Mouse (Mus musculus) cortical plate, adult 2 months (tissue): ENCODE results near the gene Foxp1. TPM values are rescaled to one million over a fixed set of nuclear protein-coding genes. Genes with fewer than 3 reads are reported as not detected.

Source experiments
- H3K27ac ChIP-seq: fragments of 200-500 bp; 2 replicates; pipeline ENCODE4 v1.5.1; 2012; ENCODE audit warnings: low read length, control low read depth, inconsistent platforms; ENCODE audit not compliant: insufficient read depth
- H3K4me1 ChIP-seq: fragments of 200-500 bp; 2 replicates; pipeline ENCODE4 v1.6.1; 2011; ENCODE audit warnings: low read length; ENCODE audit not compliant: control insufficient read depth, insufficient read depth
- H3K4me3 ChIP-seq: fragments of 200-500 bp; 2 replicates; pipeline ENCODE4 v1.5.1; 2011; ENCODE audit warnings: mild to moderate bottlenecking, low read length, control low read depth; ENCODE audit not compliant: insufficient read depth
- CTCF ChIP-seq: fragments of 200-500 bp; IDR thresholded peaks from 2 replicates; pipeline ENCODE4 v1.5.1; 2011; ENCODE audit warnings: mild to moderate bottlenecking, control low read depth, low read length; ENCODE audit not compliant: insufficient read depth; ENCODE audit errors: extremely low read depth
- POLR2A ChIP-seq: fragments of 200-500 bp; IDR thresholded peaks from 2 replicates; pipeline ENCODE4 v1.6.1; 2011; ENCODE audit warnings: mild to moderate bottlenecking, low read length, control low read depth; ENCODE audit not compliant: insufficient read depth; ENCODE audit errors: extremely low read depth
- polyA plus RNA-seq: library from polyadenylated mRNA; depleted of rRNA; stranded (reverse); fragments of >200 nt; gene quantifications from 2 replicates; pipeline ENCODE4 v1.2.3, GENCODE M21; 2012

The Foxp1 gene
- polyA plus RNA-seq, 1 experiment: 99.2 TPM

DNA sequence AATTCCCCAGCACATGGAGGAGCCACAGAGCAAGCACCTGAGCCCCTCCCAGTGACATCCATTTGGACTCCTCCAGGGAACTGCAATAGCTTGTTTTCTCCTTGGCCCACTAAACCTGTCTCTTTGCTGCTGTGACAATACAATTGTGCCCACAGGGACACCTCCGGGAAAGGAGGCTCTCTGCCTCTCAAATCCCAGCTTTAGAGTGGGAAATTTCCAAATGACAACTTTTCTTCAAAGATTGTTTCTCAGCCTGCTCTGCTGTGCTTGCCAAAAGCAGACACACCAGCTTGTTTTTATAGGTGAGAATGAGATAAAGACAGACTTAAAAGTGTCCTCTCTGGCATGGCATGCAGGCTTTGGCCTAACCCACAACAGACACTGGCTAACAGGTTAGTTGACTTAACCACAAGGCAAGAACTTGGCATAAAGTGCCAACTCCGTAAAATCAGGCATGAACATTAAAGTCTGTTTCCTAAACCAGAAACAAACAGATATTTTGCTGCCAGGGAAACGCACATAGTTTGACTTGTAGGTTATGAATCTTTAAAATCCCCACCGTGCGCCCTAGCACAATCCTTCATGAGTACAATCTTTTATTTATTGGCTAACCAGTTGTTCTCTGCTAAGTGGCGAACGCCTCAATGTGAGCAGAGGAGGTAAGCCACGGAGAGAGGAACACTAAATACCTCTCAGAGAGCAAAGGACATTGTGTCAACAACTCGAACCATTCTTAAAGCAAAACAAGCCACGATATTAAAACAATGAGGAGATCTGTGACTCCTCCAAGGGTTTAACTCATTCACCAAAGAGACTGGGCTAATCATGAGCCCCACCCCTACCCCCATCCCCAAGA lies 379.4 kb downstream of the Foxp1 start:
- Histone ChIP-seq H3K27ac (no peak overlapping the region), H3K4me3 (no peak overlapping the region), H3K4me1 (no peaks in the 10 kb centered on the region; the same call in 1 of the 2 replicates)
- TF ChIP-seq CTCF (no peak), POLR2A (no peak)

DNA sequence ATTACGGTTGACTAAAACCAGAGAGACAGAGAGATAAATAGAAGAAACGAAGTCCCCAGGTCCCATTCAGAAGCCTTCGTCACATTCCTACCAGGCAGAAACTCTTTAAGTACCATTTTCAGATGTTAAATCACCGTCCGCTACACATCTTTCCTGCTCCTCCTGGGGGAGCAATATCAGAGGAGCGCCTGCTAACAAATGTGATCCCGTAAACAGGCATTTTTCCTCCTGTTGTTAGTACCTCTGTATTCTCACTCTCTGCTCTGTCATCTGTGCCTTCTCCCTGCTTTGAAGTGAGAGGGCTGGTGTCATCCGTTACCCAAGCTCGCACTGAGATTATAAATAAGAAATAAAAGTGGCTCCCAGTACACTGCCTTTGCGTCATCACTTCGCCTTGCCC lies 384.5 kb downstream of the Foxp1 start:
- H3K27ac ChIP-seq: no peak overlapping the region
- H3K4me1 ChIP-seq: no peaks in the 10 kb centered on the region; the same call in 1 of the 2 replicates
- TF ChIP-seq CTCF (no peak), POLR2A (no peak)
- no peak overlapping the region for H3K4me3 ChIP-seq

DNA sequence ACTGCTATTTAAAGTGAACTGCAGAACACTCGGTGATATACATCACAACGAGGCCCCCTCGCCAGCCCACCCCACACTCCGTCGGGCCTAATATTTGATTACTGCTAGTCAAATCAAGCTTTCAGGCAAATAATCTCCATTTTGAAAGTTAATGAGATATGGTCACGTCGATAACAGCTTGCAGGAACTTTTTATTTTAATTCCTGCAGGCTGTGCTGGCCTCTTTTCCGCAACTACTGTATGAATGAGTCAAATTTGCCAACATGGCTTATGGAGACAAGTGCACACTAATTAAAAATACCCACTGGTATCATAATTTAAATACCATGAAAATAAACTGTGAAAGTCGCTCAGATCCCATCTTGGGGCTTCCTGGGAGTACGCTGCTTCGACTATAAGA lies 385.4 kb downstream of the Foxp1 start:
- no peaks in the 10 kb centered on the region; the same call in 1 of the 2 replicates for H3K4me1 ChIP-seq
- no peak overlapping the region for H3K4me3 ChIP-seq
- TF ChIP-seq POLR2A (no peak), CTCF (no peak)
- H3K27ac ChIP-seq: no peak overlapping the region

DNA sequence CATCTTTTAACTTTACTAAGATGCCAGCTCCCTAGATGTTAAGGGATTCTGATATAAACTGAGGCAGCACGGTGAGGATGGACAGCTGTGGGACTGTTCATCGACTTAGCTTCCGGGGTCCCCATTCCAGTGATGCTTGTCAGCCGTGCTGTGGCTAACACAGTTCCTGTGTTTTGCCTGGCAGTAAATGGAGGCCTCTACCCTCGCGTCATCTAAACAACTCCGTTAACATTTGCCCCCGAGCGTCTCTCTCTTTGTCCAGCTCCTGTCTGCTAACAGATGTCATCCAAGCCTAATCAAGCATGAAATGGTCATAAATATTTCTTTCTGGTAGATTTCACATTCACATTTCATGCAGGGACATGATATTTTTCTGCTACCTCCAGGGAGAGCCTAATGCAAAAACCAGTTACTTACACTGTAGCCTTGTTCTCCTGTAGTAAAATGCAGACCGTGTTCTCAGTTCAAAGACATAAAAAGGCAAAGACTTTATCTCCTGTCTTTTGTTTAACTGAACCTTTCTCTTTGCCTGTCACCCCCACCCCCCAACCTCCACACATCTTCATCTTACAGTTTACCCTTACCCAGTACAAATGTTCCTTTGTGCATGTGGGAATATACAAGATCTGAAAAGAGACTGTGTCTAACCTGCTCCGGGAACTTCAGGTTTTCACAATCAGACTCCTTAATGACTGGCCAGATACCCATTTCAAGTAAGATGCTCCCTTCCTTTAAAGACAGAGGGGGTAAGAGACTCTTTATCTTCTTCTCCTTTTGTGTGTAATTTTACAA lies 386.4 kb downstream of the Foxp1 start:
- Histone ChIP-seq H3K27ac (no peak overlapping the region), H3K4me3 (no peak overlapping the region), H3K4me1 (no peaks in the 10 kb centered on the region)
- TF ChIP-seq POLR2A (no peak), CTCF (no peak)

DNA sequence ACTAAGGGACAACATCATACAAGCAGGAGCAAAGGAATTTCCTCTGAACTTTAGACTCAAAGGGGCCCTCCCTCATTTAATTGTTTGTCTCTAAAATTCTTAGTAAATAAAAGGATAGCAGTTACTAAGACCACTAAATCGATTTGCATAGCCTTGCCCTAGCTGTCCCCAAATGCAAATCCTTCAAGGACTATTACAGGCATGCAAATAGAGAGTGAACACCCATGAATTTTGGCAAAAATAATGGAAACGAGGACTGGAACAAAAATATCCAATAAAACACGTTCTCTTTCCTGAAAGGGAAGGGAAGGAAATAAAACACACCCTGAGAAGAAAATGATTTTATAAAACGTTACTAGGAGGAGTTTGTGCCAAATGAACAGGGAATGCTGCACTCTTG lies 390.7 kb downstream of the Foxp1 start:
- TF ChIP-seq CTCF (no peak), POLR2A (no peak)
- no peak overlapping the region for H3K27ac ChIP-seq
- no peaks in the 10 kb centered on the region for H3K4me1 ChIP-seq
- H3K4me3 ChIP-seq: no peak overlapping the region

DNA sequence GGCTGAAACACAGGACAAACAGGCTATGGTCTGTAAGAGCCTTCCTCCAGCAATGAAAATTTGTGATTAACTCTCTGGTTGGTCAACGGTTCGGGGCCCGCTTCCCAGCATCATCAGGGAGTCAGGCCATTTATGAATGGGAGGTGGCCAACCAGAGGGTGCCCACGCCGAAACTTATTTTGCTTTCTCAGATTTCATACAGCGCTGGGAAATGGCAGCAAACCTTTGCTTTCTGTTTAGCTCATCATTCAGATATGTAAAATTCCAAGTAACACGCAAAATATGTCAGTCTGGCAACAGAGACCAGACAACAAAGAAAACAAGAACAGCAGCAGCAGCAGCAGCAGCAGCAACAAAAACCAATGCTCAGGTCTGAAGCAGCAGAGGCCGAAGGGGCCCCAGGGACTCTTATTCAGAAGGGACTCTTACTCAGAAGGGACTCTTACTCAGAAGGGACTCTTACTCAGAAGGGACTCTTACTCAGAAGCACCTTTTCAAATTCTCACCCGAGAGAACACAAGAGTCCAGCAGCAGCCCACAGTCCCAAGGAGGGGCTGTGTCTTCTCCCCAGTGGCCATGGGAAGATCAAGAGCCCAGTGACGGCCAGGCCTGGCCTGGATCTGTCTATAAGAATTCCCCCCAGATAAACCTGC lies 391.6 kb downstream of the Foxp1 start:
- TF ChIP-seq CTCF: no peak
- TF ChIP-seq POLR2A: no peak
- no peaks in the 10 kb centered on the region for H3K4me1 ChIP-seq
- no peak overlapping the region for H3K27ac ChIP-seq
- no peak overlapping the region for H3K4me3 ChIP-seq

DNA sequence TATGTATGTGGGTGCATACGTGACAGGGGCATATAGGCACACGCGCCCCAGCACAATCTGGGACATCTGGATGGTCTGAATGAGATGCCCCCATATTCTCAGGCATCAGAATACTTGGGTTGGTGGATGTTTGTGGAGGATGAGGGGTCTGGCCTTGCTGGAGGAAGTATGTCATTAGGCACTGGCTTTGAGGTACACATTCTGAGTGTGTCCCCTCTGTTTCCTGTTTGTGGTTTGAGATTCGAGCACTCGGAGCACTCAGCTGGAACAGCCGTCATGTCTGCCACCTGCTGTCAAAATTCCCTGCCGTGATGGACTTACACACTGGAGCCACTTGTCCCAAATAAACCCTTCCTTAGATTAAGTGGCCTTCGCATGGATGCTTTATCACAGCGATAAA lies 395.8 kb downstream of the Foxp1 start:
- no peak for TF ChIP-seq POLR2A
- no peak for TF ChIP-seq CTCF
- Histone ChIP-seq H3K27ac (no peak overlapping the region), H3K4me1 (no peaks in the 10 kb centered on the region), H3K4me3 (no peak overlapping the region)

DNA sequence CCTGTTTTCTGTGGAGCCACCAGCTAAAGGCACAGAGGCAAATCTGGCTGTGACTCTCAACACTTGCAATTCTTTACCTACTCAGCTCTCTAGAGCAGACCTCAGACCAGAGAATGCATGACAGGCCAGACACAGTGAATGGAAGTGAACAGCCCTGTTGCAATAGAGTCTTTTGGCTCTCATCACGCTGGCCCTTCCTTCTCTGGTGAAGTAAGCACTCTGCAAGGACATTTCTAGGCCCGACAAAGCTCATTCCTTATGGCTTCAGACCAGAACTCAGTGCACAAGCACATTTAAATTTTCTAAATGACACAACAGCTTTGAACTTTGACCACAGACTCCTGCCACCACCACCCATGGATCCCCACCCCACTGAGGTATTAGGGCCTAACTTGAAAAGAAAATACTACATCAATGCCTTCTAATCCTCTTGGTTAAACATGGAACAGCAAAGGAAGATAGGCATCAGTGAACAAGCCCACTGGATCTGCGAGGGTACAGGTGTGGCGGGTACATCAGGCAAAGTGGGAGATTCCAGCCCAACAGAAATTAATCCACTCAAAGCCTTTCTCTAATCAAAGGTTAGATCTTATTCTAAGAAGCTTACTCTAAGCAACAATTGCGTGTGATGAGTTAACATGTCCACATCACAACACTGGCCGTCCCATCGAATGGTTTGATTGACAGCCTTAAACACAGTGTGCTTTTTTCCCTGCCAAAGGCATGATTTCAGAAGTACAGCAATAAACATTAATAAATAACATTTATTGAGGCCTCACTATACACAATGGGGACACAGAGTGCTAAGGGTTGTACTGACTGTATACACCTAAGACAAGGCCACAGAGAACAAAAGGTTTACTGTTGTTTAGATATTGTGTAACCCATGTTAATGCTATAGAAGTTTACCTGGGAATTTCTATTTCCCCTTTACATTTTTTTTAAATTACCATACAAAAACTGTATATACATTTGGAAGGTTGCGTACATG lies 401.4 kb downstream of the Foxp1 start:
- no peak for TF ChIP-seq POLR2A
- H3K4me1 ChIP-seq: no peaks in the 10 kb centered on the region

DNA sequence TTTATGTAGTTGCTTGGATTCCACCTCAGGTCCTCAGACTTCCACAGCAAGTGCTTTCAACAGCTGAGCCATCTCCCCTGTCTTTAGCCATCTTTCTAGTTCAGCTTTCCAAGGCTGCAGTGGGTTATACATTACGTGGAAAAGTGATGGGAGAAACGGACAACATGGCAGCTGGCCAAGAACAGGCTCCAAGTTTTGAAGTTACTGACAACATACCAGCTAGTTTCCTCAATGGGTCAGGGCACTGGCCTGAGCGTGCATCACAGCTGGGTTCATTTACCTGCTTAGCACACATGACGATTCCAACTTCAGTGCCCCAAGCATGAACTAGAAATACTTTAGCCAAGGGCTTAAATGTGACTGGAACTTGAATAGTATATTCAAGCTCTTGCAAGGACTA lies 404.0 kb downstream of the Foxp1 start:
- Histone ChIP-seq H3K27ac (no peak overlapping the region), H3K4me3 (no peak overlapping the region), H3K4me1 (no peaks in the 10 kb centered on the region)
- TF ChIP-seq POLR2A (no peak), CTCF (no peak)

More for the DNA sequence above, 401.4 kb downstream of the Foxp1 start:
- H3K4me3 ChIP-seq: no peak overlapping the region
- no peak overlapping the region for H3K27ac ChIP-seq
